Mouse (Mus musculus): ENCODE measurements around the gene Ttc23. TPM values are rescaled to one million over a fixed set of nuclear protein-coding genes. Genes with fewer than 3 reads are reported as not detected.

The Ttc23 gene
- polyA plus RNA-seq, 1 experiment, result 14.2 TPM

- Histone ChIP-seq H3K4me2 (ENCODE audit: low read depth) (peak overlapping the region; percentile 73), H3ac (ENCODE audit: control insufficient read depth, insufficient read length) (no peak overlapping the region), H3K79me2 (ENCODE audit: control insufficient read depth, insufficient read depth) (no peaks in the 10 kb centered on the region), H3K27me3 (ENCODE audit: control insufficient read depth, insufficient read depth, insufficient read length) (no peaks in the 10 kb centered on the region), H3K4me3 (no peak overlapping the region), H3K36me3 (ENCODE audit: control insufficient read depth, insufficient read depth) (no peaks in the 10 kb centered on the region)
- TF ChIP-seq POLR2AphosphoS2 (IDR thresholded peaks at IDR 0.05; ENCODE audit: insufficient read length, low read depth), result no peak
- no peak for TF ChIP-seq MAX (IDR thresholded peaks at IDR 0.05; ENCODE audit: low read depth)
- no peak for TF ChIP-seq TCF3 (IDR thresholded peaks at IDR 0.05; ENCODE audit: insufficient read length, low read depth)
- TF ChIP-seq TCF12 (IDR thresholded peaks at IDR 0.05; ENCODE audit: insufficient read depth, poor library complexity, severe bottlenecking), result no peak
- no peak for TF ChIP-seq MYOD1 (IDR thresholded peaks at IDR 0.05; ENCODE audit: control insufficient read depth in 1 of 3, insufficient read length in 2 of 3, low read depth in 2 of 3)
- TF ChIP-seq USF1 (IDR thresholded peaks at IDR 0.05; ENCODE audit: low read depth), result no peak
- no peak for TF ChIP-seq SRF (IDR thresholded peaks at IDR 0.05; ENCODE audit: control insufficient read depth, insufficient read length, low read depth)
- no peak for TF ChIP-seq CEBPB (IDR thresholded peaks at IDR 0.05; ENCODE audit: insufficient read depth, poor library complexity, severe bottlenecking)
- TF ChIP-seq E2F4 (IDR thresholded peaks at IDR 0.05; ENCODE audit: insufficient read depth), result no peak
- no peak for TF ChIP-seq REST (IDR thresholded peaks at IDR 0.05; ENCODE audit: insufficient read depth, insufficient read length)
- no peak for TF ChIP-seq MYOG (IDR thresholded peaks at IDR 0.05; ENCODE audit: control insufficient read depth in 1 of 3, insufficient read depth in 1 of 3, insufficient read length in 2 of 3, low read depth in 2 of 3)
- TF ChIP-seq POLR2A (IDR thresholded peaks at IDR 0.05; ENCODE audit: insufficient read length, low read depth), result no peak
Measured at GRCm38 (mm10) chr7:67741706-67742105, 94.5 kb downstream of the Ttc23 start.

- no peak for TF ChIP-seq TCF3 (IDR thresholded peaks at IDR 0.05; ENCODE audit: insufficient read length, low read depth)
- no peak for TF ChIP-seq MYOG (IDR thresholded peaks at IDR 0.05; ENCODE audit: control insufficient read depth in 1 of 3, insufficient read depth in 1 of 3, insufficient read length in 2 of 3, low read depth in 2 of 3)
- no peak for TF ChIP-seq REST (IDR thresholded peaks at IDR 0.05; ENCODE audit: insufficient read depth, insufficient read length)
- no peak for TF ChIP-seq TCF12 (IDR thresholded peaks at IDR 0.05; ENCODE audit: insufficient read depth, poor library complexity, severe bottlenecking)
- no peak for TF ChIP-seq SRF (IDR thresholded peaks at IDR 0.05; ENCODE audit: control insufficient read depth, insufficient read length, low read depth)
- Histone ChIP-seq H3K27me3 (ENCODE audit: control insufficient read depth, insufficient read depth, insufficient read length) (peaks cover 30% of the 10 kb centered on the region), H3K4me2 (ENCODE audit: low read depth) (no peak overlapping the region), H3K79me2 (ENCODE audit: control insufficient read depth, insufficient read depth) (no peaks in the 10 kb centered on the region), H3K4me3 (no peak overlapping the region), H3K36me3 (ENCODE audit: control insufficient read depth, insufficient read depth) (no peaks in the 10 kb centered on the region), H3ac (ENCODE audit: control insufficient read depth, insufficient read length) (no peak overlapping the region)
Measured at GRCm38 (mm10) chr7:67747731-67748305, 100.6 kb downstream of the Ttc23 start.

- TF ChIP-seq TCF12 (IDR thresholded peaks at IDR 0.05; ENCODE audit: insufficient read depth, poor library complexity, severe bottlenecking) (no peak), POLR2AphosphoS2 (IDR thresholded peaks at IDR 0.05; ENCODE audit: insufficient read length, low read depth) (no peak), TCF3 (IDR thresholded peaks at IDR 0.05; ENCODE audit: insufficient read length, low read depth) (no peak), CEBPB (IDR thresholded peaks at IDR 0.05; ENCODE audit: insufficient read depth, poor library complexity, severe bottlenecking) (no peak), E2F4 (IDR thresholded peaks at IDR 0.05; ENCODE audit: insufficient read depth) (no peak)
- no peaks in the 10 kb centered on the region for H3K79me2 ChIP-seq (ENCODE audit: control insufficient read depth, insufficient read depth)
- H3K4me3 ChIP-seq, result no peak overlapping the region
- H3ac ChIP-seq (ENCODE audit: control insufficient read depth, insufficient read length), result no peak overlapping the region
- no peaks in the 10 kb centered on the region for H3K36me3 ChIP-seq (ENCODE audit: control insufficient read depth, insufficient read depth)
- no peak overlapping the region for H3K4me2 ChIP-seq (ENCODE audit: low read depth)
- peaks cover 30% of the 10 kb centered on the region for H3K27me3 ChIP-seq (ENCODE audit: control insufficient read depth, insufficient read depth, insufficient read length)
Measured at GRCm38 (mm10) chr7:67749441-67750239, 102.4 kb downstream of the Ttc23 start.

- Histone ChIP-seq H3ac (ENCODE audit: control insufficient read depth, insufficient read length) (no peak overlapping the region), H3K79me2 (ENCODE audit: control insufficient read depth, insufficient read depth) (no peaks in the 10 kb centered on the region), H3K4me2 (ENCODE audit: low read depth) (no peak overlapping the region), H3K36me3 (ENCODE audit: control insufficient read depth, insufficient read depth) (no peaks in the 10 kb centered on the region), H3K4me3 (no peak overlapping the region), H3K27me3 (ENCODE audit: control insufficient read depth, insufficient read depth, insufficient read length) (peaks cover 30% of the 10 kb centered on the region)
- TF ChIP-seq MAX (IDR thresholded peaks at IDR 0.05; ENCODE audit: low read depth), result no peak
- no peak for TF ChIP-seq CEBPB (IDR thresholded peaks at IDR 0.05; ENCODE audit: insufficient read depth, poor library complexity, severe bottlenecking)
- no peak for TF ChIP-seq SRF (IDR thresholded peaks at IDR 0.05; ENCODE audit: control insufficient read depth, insufficient read length, low read depth)
- TF ChIP-seq MYOD1 (IDR thresholded peaks at IDR 0.05; ENCODE audit: control insufficient read depth in 1 of 3, insufficient read length in 2 of 3, low read depth in 2 of 3), result no peak
- no peak for TF ChIP-seq TCF3 (IDR thresholded peaks at IDR 0.05; ENCODE audit: insufficient read length, low read depth)
- TF ChIP-seq TCF12 (IDR thresholded peaks at IDR 0.05; ENCODE audit: insufficient read depth, poor library complexity, severe bottlenecking), result no peak
- TF ChIP-seq USF1 (IDR thresholded peaks at IDR 0.05; ENCODE audit: low read depth), result no peak
- TF ChIP-seq MYOG (IDR thresholded peaks at IDR 0.05; ENCODE audit: control insufficient read depth in 1 of 3, insufficient read depth in 1 of 3, insufficient read length in 2 of 3, low read depth in 2 of 3), result no peak
- TF ChIP-seq POLR2A (IDR thresholded peaks at IDR 0.05; ENCODE audit: insufficient read length, low read depth), result no peak
- TF ChIP-seq E2F4 (IDR thresholded peaks at IDR 0.05; ENCODE audit: insufficient read depth), result no peak
- TF ChIP-seq REST (IDR thresholded peaks at IDR 0.05; ENCODE audit: insufficient read depth, insufficient read length), result no peak
- no peak for TF ChIP-seq POLR2AphosphoS2 (IDR thresholded peaks at IDR 0.05; ENCODE audit: insufficient read length, low read depth)
Measured at GRCm38 (mm10) chr7:67754606-67755005, 107.4 kb downstream of the Ttc23 start.

Measured in myocyte (in vitro differentiated cells).